Mouse (Mus musculus) heart, embryonic 11.5 days (tissue): ENCODE data around the gene Mycbp2. TPM values are rescaled to one million over a fixed set of nuclear protein-coding genes. Genes with fewer than 3 reads are reported as not detected.

Source experiments
- ATAC-seq: fragments of 200-750 bp; cut with Nextera tagmentation; replicated peaks from 2 replicates; pipeline ENCODE4 v1.8.0; 2017; ENCODE audit warnings: moderate library complexity; ENCODE audit not compliant: insufficient number of reproducible peaks, low FRiP score, low TSS enrichment
- H3K27ac ChIP-seq: fragments of 300-500 bp; sonication (generic); 2 replicates; pipeline ENCODE4 v1.5.1; 2014; ENCODE audit warnings: mild to moderate bottlenecking, low read depth, low read length
- H3K27me3 ChIP-seq: fragments of 300-500 bp; sonication (generic); 2 replicates; pipeline ENCODE4 v1.6.1; 2014; ENCODE audit warnings: mild to moderate bottlenecking, low read length, mixed read lengths; ENCODE audit not compliant: control insufficient read depth, insufficient read depth
- H3K36me3 ChIP-seq: fragments of 300-500 bp; sonication (generic); 2 replicates; pipeline ENCODE4 v1.6.1; 2014; ENCODE audit warnings: mild to moderate bottlenecking, low read length, moderate library complexity, mixed read lengths; ENCODE audit not compliant: control insufficient read depth, insufficient read depth
- H3K4me1 ChIP-seq: fragments of 300-500 bp; sonication (generic); 2 replicates; pipeline ENCODE4 v1.6.1; 2014; ENCODE audit warnings: low read length; ENCODE audit not compliant: control insufficient read depth, insufficient read depth
- H3K4me2 ChIP-seq: fragments of 300-500 bp; sonication (generic); 2 replicates; pipeline ENCODE4 v1.6.1; 2014; ENCODE audit warnings: mild to moderate bottlenecking, moderate library complexity
- H3K4me3 ChIP-seq: fragments of 300-500 bp; sonication (generic); 2 replicates; pipeline ENCODE4 v1.5.1; 2014; ENCODE audit warnings: low read depth, low read length
- H3K9ac ChIP-seq: fragments of 300-500 bp; sonication (generic); 2 replicates; pipeline ENCODE4 v1.6.1; 2014; ENCODE audit warnings: mild to moderate bottlenecking, low read depth, low read length, moderate library complexity
- H3K9me3 ChIP-seq: fragments of 300-500 bp; sonication (generic); replicated peaks from 2 replicates; pipeline ENCODE4 v1.6.1; 2016; ENCODE audit warnings: low read length; ENCODE audit not compliant: control insufficient read depth
- WGBS: fragments of 180-500 bp; shearing (Covaris S2); extraction: QIAGEN DNeasy Blood & Tissue Kit; methylation state at CpG from one replicate; pipeline ENCODE4 v1.1.7; 2014; ENCODE audit not compliant: insufficient replicate concordance; 5-methylcytosine and 5-hydroxymethylcytosine counted together
- polyA plus RNA-seq: library from polyadenylated mRNA; unstranded; fragments of >200 nt; fragmentation: Nextera tagmentation; extraction: Ambion mirVana; gene quantifications from 2 replicates; pipeline ENCODE4 v1.2.1, GENCODE M21; 2014

Gene Mycbp2
- polyA plus RNA-seq, 1 experiment from 2014 or later: 19.1 TPM

DNA sequence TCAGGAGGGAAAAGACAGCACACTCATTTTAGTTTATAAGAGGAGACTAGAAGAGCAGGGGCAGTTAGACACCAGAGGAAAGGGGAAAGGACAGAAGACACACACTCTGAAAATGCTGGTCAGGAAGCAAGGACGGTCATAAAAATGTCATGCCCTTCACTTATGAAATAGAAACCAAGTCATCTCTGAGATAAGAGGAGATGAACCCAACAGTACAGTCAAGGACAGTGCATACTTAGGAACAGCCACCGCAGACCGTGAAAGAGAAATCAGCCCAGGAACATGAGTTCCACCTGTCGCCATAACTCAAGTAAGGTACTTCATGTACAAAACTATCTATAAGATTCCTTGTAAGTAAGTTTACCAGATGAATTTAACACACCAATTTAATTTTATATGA, 33.7 kb downstream of the Mycbp2 start:
- no peaks in the 10 kb centered on the region for H3K27me3 ChIP-seq
- H3K4me3 ChIP-seq: no peak overlapping the region
- no peaks in the 10 kb centered on the region for H3K4me1 ChIP-seq
- H3K27ac ChIP-seq: no peak overlapping the region
- H3K9ac ChIP-seq: no peak overlapping the region
- 91% methylated on average over 4 of the region's 4 CpGs for WGBS
- ATAC-seq: no peak
- peaks cover 10% of the 10 kb centered on the region for H3K36me3 ChIP-seq
- H3K4me2 ChIP-seq: no peak overlapping the region
- no peaks in the 10 kb centered on the region for H3K9me3 ChIP-seq

DNA sequence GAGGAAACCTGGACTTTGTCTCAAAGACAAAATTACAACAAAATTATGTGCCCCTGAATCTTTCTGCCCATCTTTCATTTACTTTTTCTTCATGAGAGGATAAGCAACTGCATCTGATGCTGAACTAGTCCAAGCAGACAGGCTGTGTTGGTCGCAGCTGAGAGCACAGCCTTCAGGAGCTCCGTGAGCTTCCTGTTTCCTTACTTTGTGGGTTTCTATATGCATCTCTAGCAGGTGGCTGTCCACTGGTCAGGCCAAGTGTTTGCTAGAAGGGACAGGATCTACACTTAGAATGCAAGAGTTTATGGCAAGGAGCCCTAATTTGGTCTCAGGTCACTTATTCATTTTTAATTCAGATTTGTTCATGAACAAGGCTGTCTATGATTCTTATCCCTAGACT, 50.4 kb downstream of the Mycbp2 start:
- Histone ChIP-seq H3K4me1 (no peaks in the 10 kb centered on the region), H3K9ac (no peak overlapping the region), H3K27ac (no peak overlapping the region), H3K9me3 (no peaks in the 10 kb centered on the region), H3K4me3 (no peak overlapping the region), H3K36me3 (peaks cover 15% of the 10 kb centered on the region), H3K4me2 (no peak overlapping the region), H3K27me3 (no peaks in the 10 kb centered on the region)
- ATAC-seq: no peak
- WGBS: 98% methylated on average over 2 of the region's 2 CpGs

DNA sequence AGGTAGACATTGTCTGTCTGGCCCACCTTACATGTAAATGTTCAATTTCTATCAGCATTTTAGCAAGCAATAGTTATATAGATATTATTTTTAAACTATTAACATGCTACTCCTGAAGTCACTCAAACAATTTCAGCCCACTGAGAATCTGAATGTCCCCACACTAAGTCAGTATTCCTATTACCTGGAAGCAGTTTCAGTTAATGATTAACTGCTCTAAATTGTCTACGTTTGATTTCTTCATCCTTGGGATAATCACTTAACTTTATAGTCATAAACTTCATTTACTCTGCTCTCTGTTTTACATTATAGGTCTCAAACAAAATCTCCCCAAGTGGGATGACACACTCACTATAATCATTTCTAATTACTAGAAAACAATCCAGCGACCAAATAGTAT, 60.0 kb downstream of the Mycbp2 start:
- Histone ChIP-seq H3K36me3 (no peaks in the 10 kb centered on the region; the same call in 1 of the 2 replicates), H3K4me1 (no peaks in the 10 kb centered on the region), H3K9ac (no peak overlapping the region), H3K4me2 (no peak overlapping the region), H3K27ac (no peak overlapping the region), H3K27me3 (no peaks in the 10 kb centered on the region), H3K9me3 (no peaks in the 10 kb centered on the region), H3K4me3 (no peak overlapping the region)
- ATAC-seq: no peak
- WGBS: 83% methylated on average over 2 of the region's 2 CpGs

DNA sequence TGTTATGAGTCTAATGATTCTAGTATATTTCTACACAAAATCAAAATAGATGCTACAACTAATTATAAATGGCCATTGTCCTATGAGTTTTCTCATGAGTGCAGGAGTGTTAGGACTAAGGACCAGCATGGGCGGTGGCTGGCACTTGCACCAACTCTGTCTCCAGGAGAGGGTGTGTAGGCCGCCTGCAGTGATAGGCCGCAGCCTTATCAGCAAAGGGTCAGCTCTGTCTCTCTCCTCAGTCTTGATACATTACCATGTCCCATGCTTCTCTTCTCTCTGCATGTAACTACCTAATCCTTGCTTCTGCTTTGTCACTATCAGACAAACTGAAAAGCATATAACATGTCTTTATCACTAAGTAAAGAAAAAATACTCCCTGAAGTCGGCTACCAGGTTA, 69.9 kb downstream of the Mycbp2 start:
- no peak overlapping the region for H3K27ac ChIP-seq
- no peaks in the 10 kb centered on the region for H3K4me1 ChIP-seq
- no peak overlapping the region for H3K4me2 ChIP-seq
- WGBS: 70% methylated on average over 4 of the region's 4 CpGs
- no peaks in the 10 kb centered on the region for H3K27me3 ChIP-seq
- H3K36me3 ChIP-seq: no peaks in the 10 kb centered on the region
- no peak for ATAC-seq
- no peak overlapping the region for H3K9ac ChIP-seq
- H3K9me3 ChIP-seq: no peaks in the 10 kb centered on the region
- H3K4me3 ChIP-seq: no peak overlapping the region

DNA sequence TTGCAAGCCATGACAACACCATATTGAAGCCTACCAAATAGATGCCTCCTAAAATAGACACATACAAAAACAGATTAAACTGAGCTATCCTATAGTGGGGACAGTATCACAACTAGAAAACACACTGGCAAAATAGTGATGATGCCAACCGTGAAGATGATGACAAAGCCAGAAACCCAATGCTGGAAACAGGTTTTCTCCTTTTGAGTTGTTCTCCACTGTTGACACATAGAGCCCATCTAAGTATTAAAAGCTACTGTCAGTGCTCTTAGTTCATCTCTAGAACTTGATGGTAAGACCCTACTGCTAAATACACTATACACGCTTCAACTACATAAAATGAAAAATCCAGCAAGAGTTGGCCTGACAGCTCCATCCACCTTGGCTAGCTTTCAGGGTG, 86.2 kb downstream of the Mycbp2 start:
- no peaks in the 10 kb centered on the region for H3K4me1 ChIP-seq
- peaks cover 9% of the 10 kb centered on the region for H3K36me3 ChIP-seq
- no peak for ATAC-seq
- H3K9ac ChIP-seq: no peak overlapping the region
- no peaks in the 10 kb centered on the region for H3K9me3 ChIP-seq
- H3K4me2 ChIP-seq: no peak overlapping the region
- no peaks in the 10 kb centered on the region for H3K27me3 ChIP-seq
- WGBS: 95% methylated on average over 2 of the region's 2 CpGs
- no peak overlapping the region for H3K4me3 ChIP-seq
- no peak overlapping the region for H3K27ac ChIP-seq

DNA sequence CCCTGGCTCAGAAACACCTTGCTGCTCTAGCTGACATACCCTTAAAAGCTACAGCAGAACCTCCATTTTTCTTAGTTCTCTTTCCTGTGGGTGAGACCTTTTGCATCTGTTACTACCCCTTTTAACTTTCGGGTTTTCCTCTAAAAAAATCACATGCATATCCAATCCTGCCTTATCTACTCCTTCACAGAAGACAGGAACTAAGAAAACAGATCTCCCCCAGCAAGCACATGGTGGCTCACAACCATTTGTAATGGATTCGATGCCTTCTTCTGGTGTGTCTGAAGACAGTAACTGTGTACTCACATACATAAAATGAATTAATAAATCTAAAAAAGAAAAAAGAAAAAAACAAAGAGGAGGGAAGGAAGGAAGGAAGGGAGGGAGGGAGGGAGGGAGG, 87.9 kb downstream of the Mycbp2 start:
- H3K4me3 ChIP-seq: no peak overlapping the region
- no peak for ATAC-seq
- H3K27ac ChIP-seq: no peak overlapping the region
- WGBS: 78% methylated on average over 2 of the region's 2 CpGs
- no peaks in the 10 kb centered on the region for H3K9me3 ChIP-seq
- no peaks in the 10 kb centered on the region for H3K4me1 ChIP-seq
- H3K4me2 ChIP-seq: no peak overlapping the region
- peaks cover 9% of the 10 kb centered on the region for H3K36me3 ChIP-seq
- no peaks in the 10 kb centered on the region for H3K27me3 ChIP-seq
- H3K9ac ChIP-seq: no peak overlapping the region

DNA sequence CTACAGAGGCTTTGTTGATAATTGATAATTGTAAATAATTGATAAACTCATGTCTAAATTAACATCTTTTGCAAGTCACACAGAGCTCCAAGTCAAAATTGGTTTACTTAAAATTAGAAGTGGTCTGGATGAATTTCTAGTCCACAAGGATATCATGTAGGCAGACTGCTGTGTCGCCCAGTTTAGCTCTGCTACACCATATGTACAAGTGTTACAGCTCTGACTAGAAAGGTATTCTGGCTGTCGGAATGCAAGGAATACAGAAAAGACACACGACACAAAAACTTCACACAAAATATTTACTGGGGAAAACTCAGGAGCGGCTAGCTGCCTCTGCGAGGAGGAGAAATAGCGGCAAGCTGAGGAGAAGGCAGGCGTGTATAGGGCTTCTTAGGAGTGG, 89.7 kb downstream of the Mycbp2 start:
- Histone ChIP-seq H3K27ac (no peak overlapping the region), H3K4me2 (no peak overlapping the region), H3K4me1 (no peaks in the 10 kb centered on the region), H3K4me3 (no peak overlapping the region), H3K9me3 (no peaks in the 10 kb centered on the region), H3K36me3 (peaks cover 9% of the 10 kb centered on the region), H3K27me3 (no peaks in the 10 kb centered on the region), H3K9ac (no peak overlapping the region)
- WGBS: 85% methylated on average over 7 of the region's 7 CpGs
- no peak for ATAC-seq

DNA sequence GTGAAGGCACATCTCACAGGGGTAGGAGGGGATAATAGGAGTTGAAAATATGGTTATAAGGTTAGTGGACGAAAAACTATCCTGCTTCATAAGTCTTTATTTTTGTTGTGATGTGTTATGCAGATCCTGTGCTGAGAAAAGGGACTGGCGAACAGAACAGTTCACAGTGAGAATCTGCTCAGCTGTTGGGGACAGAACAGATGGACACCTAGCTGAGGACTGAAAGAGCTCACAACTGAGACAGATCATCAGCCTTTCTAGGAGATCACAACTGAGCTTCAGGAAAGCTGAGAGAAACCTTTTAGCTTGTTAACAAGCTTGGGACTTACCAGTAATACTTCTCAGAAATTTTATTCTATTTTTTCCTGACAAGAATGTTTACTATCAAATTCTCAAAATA, 92.3 kb downstream of the Mycbp2 start:
- no peak overlapping the region for H3K4me3 ChIP-seq
- ATAC-seq: no peak
- 95% methylated on average over 2 of the region's 2 CpGs for WGBS

DNA sequence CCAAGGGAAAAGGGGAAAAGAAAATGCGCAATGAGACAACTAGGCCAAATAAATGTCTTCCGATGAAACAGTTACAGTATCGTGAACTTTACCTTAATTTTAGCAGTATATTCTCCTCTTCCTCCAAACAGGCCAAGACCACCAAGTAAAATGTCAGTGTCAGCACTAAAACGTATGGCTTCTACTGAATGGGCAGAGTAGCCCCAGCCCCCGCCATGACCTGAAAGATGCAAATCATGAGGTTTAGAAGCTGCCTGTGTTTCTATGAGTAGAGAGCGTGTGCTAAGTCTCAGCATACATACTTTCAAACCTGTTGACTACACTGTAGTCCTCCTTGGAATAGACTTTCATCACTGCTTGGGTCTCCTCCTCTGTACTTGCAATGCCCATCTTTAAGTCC, 104.6 kb downstream of the Mycbp2 start:
- no peaks in the 10 kb centered on the region for H3K4me1 ChIP-seq
- no peak overlapping the region for H3K9ac ChIP-seq
- H3K27me3 ChIP-seq: no peaks in the 10 kb centered on the region
- no peak for ATAC-seq
- no peak overlapping the region for H3K4me3 ChIP-seq
- peaks cover 11% of the 10 kb centered on the region; the same call in 1 of the 2 replicates for H3K36me3 ChIP-seq
- no peak overlapping the region for H3K27ac ChIP-seq
- WGBS: 96% methylated on average over 6 of the region's 6 CpGs
- no peaks in the 10 kb centered on the region for H3K9me3 ChIP-seq
- H3K4me2 ChIP-seq: no peak overlapping the region

More for the DNA sequence above, 92.3 kb downstream of the Mycbp2 start:
- Histone ChIP-seq H3K27ac (no peak overlapping the region), H3K9ac (no peak overlapping the region), H3K4me1 (no peaks in the 10 kb centered on the region), H3K4me2 (no peak overlapping the region), H3K27me3 (no peaks in the 10 kb centered on the region), H3K9me3 (no peaks in the 10 kb centered on the region), H3K36me3 (peaks cover under 1% of the 10 kb centered on the region; the same call in 1 of the 2 replicates)
